ENCODE assay signal across 40 mouse cellular contexts in genomic region chr14:101222319-101222718, GRCm38 (mm10). TPM values are rescaled to one million over a fixed set of nuclear protein-coding genes. Genes with fewer than 3 reads are reported as not detected.
"Had no signal": no experiment of that assay in that cellular context is flagged by ENCODE, and none has a peak within 500 bp of the region (broad histone marks: within the 10 kb centered on the region; RNA-seq: fewer than 3 reads in every experiment).

No protein-coding gene starts in this region.

- H3K36me3 ChIP-seq: heart, embryonic 10.5 days; heart, embryonic 12.5 days; hindbrain, embryonic 10.5 days; hindbrain, embryonic 12.5 days; intestine, embryonic 15.5 days; limb, embryonic 15.5 days; liver, embryonic 12.5 days had no signal

- H3K27me3 ChIP-seq: heart, embryonic 12.5 days; hindbrain, embryonic 12.5 days; intestine, embryonic 15.5 days; limb, embryonic 15.5 days; liver, embryonic 12.5 days had no signal

- H3K4me2 ChIP-seq: heart, embryonic 12.5 days; hindbrain, embryonic 12.5 days; hindbrain, embryonic 14.5 days; intestine, embryonic 15.5 days; limb, embryonic 15.5 days; liver, embryonic 12.5 days had no signal

- DNase-seq: gastrocnemius, adult 2 months; gastrocnemius, postnatal 10 days; gastrocnemius, postnatal 25 days; heart, adult 18-20 months; heart, postnatal 10 days; heart, postnatal 4 days; kidney, adult 18-20 months; kidney, adult 8-10 months; kidney, postnatal 10 days; kidney, postnatal 36 days; layer of hippocampus, adult 9-11 months; layer of hippocampus, postnatal 36 days had no signal

- H3K27ac ChIP-seq: gastrocnemius, adult 2 months; heart, embryonic 10.5 days; hindbrain, embryonic 10.5 days; hindbrain, embryonic 12.5 days; hindbrain, embryonic 14.5 days; intestine, embryonic 15.5 days; limb, embryonic 15.5 days; liver, embryonic 12.5 days; liver, embryonic 14.5 days had no signal

- H3K9ac ChIP-seq: heart, embryonic 12.5 days; hindbrain, embryonic 12.5 days; hindbrain, embryonic 14.5 days; intestine, embryonic 15.5 days; limb, embryonic 15.5 days; liver, embryonic 12.5 days; liver, embryonic 14.5 days had no signal

- ATAC-seq: hindbrain, embryonic 16.5 days; inflammation-experienced regulatory T-cells, adult 6 months; intestine, embryonic 15.5 days; intestine, postnatal 0 days; liver, embryonic 12.5 days had no signal

- H3K9me3 ChIP-seq: heart, embryonic 10.5 days; heart, embryonic 12.5 days; hindbrain, embryonic 10.5 days; hindbrain, embryonic 12.5 days; intestine, embryonic 15.5 days; limb, embryonic 15.5 days; liver, embryonic 12.5 days had no signal

- H3K4me1 ChIP-seq: heart, embryonic 10.5 days; heart, embryonic 12.5 days; hindbrain, embryonic 10.5 days; hindbrain, embryonic 12.5 days; intestine, embryonic 15.5 days; liver, embryonic 12.5 days had no signal

- H3K4me3 ChIP-seq: gastrocnemius, adult 2 months; heart, embryonic 10.5 days; heart, embryonic 12.5 days; hindbrain, embryonic 10.5 days; hindbrain, embryonic 12.5 days; intestine, embryonic 15.5 days; limb, embryonic 15.5 days; liver, embryonic 12.5 days had no signal

RNA-seq across cellular contexts. Expression of gene Prr30, which starts 22.2 kb away (rescaled TPM):
- total RNA-seq: gastrocnemius, adult 2 months; gastrocnemius, postnatal 10 days; gastrocnemius, postnatal 25 days; gastrocnemius, postnatal 4 days; granulocyte monocyte progenitor cell, adult 5-6 weeks; heart, adult 18-20 months; heart, adult 8-10 months; heart, postnatal 10 days; heart, postnatal 25 days; heart, postnatal 4 days; layer of hippocampus, adult 18-20 months; layer of hippocampus, adult 8-10 months; layer of hippocampus, postnatal 36 days; left cerebral cortex, adult 18-20 months; left cerebral cortex, postnatal 14 days; left cerebral cortex, postnatal 36 days; liver, adult 2 months had no signal
- polyA plus RNA-seq: heart, embryonic 10.5 days; heart, embryonic 12.5 days; heart, embryonic 14.5 days; heart, embryonic 16.5 days; hindbrain, embryonic 10.5 days; hindbrain, embryonic 12.5 days; hindbrain, embryonic 14.5 days; hindbrain, embryonic 16.5 days; inflammation-experienced regulatory T-cells, adult 6 months; intestine, embryonic 15.5 days; intestine, postnatal 0 days; kidney, embryonic 14.5 days; kidney, embryonic 16.5 days; large intestine, adult 2 months; limb, embryonic 11.5 days; limb, embryonic 15.5 days; liver, adult 2 months; liver, embryonic 12.5 days; liver, embryonic 14.5 days had no signal
